In genomic region chr3:100366884-100367840, GRCm38 (mm10) we compare ENCODE assay signal across 19 mouse cellular contexts.
DNase-seq lines count a peak whose midpoint lies in the region; ATAC-seq lines count a peak whose summit lies in the region.
"Had no signal": no experiment of that assay in that cellular context is flagged by ENCODE, and none has a peak within 500 bp of the region (broad histone marks: within the 10 kb centered on the region; RNA-seq: fewer than 3 reads in every experiment).

No protein-coding gene starts in this region.

- no peaks in the 10 kb centered on the region for H3K4me1 ChIP-seq in limb, embryonic 11.5 days (ENCODE audit: control insufficient read depth, insufficient read depth, low read length)
- peaks cover 9% of the 10 kb centered on the region; the same call in 1 of the 2 replicates for H3K4me1 ChIP-seq in limb, embryonic 10.5 days
- peaks cover 5% of the 10 kb centered on the region; the same call in 1 of the 2 replicates for H3K4me1 ChIP-seq in kidney, embryonic 14.5 days (ENCODE audit: control insufficient read depth, insufficient read depth, low read length)
- H3K4me1 ChIP-seq: lung, embryonic 15.5 days; stomach, embryonic 15.5 days had no signal

- no peaks in the 10 kb centered on the region for H3K27me3 ChIP-seq in limb, embryonic 11.5 days (ENCODE audit: control insufficient read depth, insufficient read depth, low read length)
- no peaks in the 10 kb centered on the region for H3K27me3 ChIP-seq in limb, embryonic 10.5 days (ENCODE audit: low read depth, poor library complexity, severe bottlenecking)
- no peaks in the 10 kb centered on the region for H3K27me3 ChIP-seq in kidney, embryonic 14.5 days (ENCODE audit: control insufficient read depth, insufficient read depth, low read length)
- H3K27me3 ChIP-seq: lung, embryonic 15.5 days; stomach, embryonic 15.5 days had no signal

- H3K9ac ChIP-seq in limb, embryonic 11.5 days (ENCODE audit: low read length): no peak overlapping the region
- no peak overlapping the region for H3K9ac ChIP-seq in kidney, embryonic 14.5 days (ENCODE audit: low read depth, low read length)
- H3K9ac ChIP-seq: liver, embryonic 12.5 days; lung, embryonic 15.5 days; stomach, embryonic 15.5 days had no signal

- intact Hi-C loops in heart, postnatal 14 days (cut with DNase I): no loop called here

- 78% methylated on average over 7 of the region's 7 CpGs for WGBS in limb, embryonic 11.5 days
- 79% methylated on average over 7 of the region's 7 CpGs for WGBS in limb, embryonic 10.5 days
- 67% methylated on average over 7 of the region's 7 CpGs for WGBS in kidney, embryonic 14.5 days

- H3K36me3 ChIP-seq in limb, embryonic 11.5 days (ENCODE audit: control insufficient read depth, insufficient read depth, low read length): no peaks in the 10 kb centered on the region
- H3K36me3 ChIP-seq in limb, embryonic 10.5 days: no peaks in the 10 kb centered on the region
- H3K36me3 ChIP-seq in kidney, embryonic 14.5 days (ENCODE audit: control insufficient read depth, insufficient read depth, low read length): no peaks in the 10 kb centered on the region
- H3K36me3 ChIP-seq: liver, embryonic 12.5 days; lung, embryonic 15.5 days; stomach, embryonic 15.5 days had no signal

- no peak for ATAC-seq in limb, embryonic 11.5 days (ENCODE audit: insufficient number of reproducible peaks, low FRiP score, low TSS enrichment, low read depth)
- peak; percentile 92 for ATAC-seq in common myeloid progenitor, adult 5-6 weeks (replicated peaks; ENCODE audit: low read depth, poor library complexity, severe bottlenecking)
- peak; percentile 57; the same call in 1 of the 2 replicates for ATAC-seq in kidney, embryonic 14.5 days (ENCODE audit: low FRiP score, low TSS enrichment)
- peak; percentile 86 for ATAC-seq in megakaryocyte progenitor cell, adult 5-6 weeks (replicated peaks; ENCODE audit: poor library complexity)
- ATAC-seq: forebrain, embryonic 16.5 days; hindbrain, postnatal 0 days; liver, embryonic 12.5 days had no signal

- H3K4me2 ChIP-seq in limb, embryonic 11.5 days (ENCODE audit: low read depth, severe bottlenecking): no peak overlapping the region
- H3K4me2 ChIP-seq in kidney, embryonic 14.5 days (replicated peaks; ENCODE audit: low read depth, low read length): no peak overlapping the region
- H3K4me2 ChIP-seq: liver, embryonic 12.5 days; lung, embryonic 15.5 days; stomach, embryonic 15.5 days had no signal

- no peak overlapping the region for H3K4me3 ChIP-seq in limb, embryonic 11.5 days (ENCODE audit: low read depth, low read length)
- no peak overlapping the region for H3K4me3 ChIP-seq in limb, embryonic 10.5 days
- H3K4me3 ChIP-seq in kidney, embryonic 14.5 days (ENCODE audit: low read length): no peak overlapping the region
- H3K4me3 ChIP-seq: liver, embryonic 12.5 days; lung, embryonic 15.5 days; myocyte; stomach, embryonic 15.5 days had no signal

- peak; percentile 16 for DNase-seq in limb, embryonic 11.5 days (ENCODE audit: low spot score)
- no peak for DNase-seq in limb, embryonic 10.5 days (ENCODE audit: low spot score)
- DNase-seq in cerebellum, adult 9-10 months: no peak
- no peak for DNase-seq in embryo, embryonic 9.5 days (ENCODE audit: extremely low spot score)
- DNase-seq in heart, postnatal 14 days: no peak
- DNase-seq: adrenal gland, postnatal 10 days; cerebellum, adult 8-10 months; embryo, embryonic 11 days; right cerebral cortex, adult 18-20 months; spleen, adult 18-20 months had no signal

- H3K9me3 ChIP-seq in limb, embryonic 11.5 days (ENCODE audit: control insufficient read depth, low read length): no peaks in the 10 kb centered on the region
- no peaks in the 10 kb centered on the region for H3K9me3 ChIP-seq in limb, embryonic 10.5 days (replicated peaks)
- no peaks in the 10 kb centered on the region for H3K9me3 ChIP-seq in kidney, embryonic 14.5 days (ENCODE audit: control insufficient read depth, low read length)
- H3K9me3 ChIP-seq: liver, embryonic 12.5 days; lung, embryonic 15.5 days; stomach, embryonic 15.5 days had no signal

- no peak overlapping the region for H3K27ac ChIP-seq in limb, embryonic 11.5 days (replicated peaks; ENCODE audit: low read depth, low read length)
- H3K27ac ChIP-seq in limb, embryonic 10.5 days: no peak overlapping the region
- H3K27ac ChIP-seq in kidney, embryonic 14.5 days (ENCODE audit: low read depth, low read length): no peak overlapping the region
- H3K27ac ChIP-seq: hindbrain, postnatal 0 days; liver, embryonic 12.5 days; lung, embryonic 15.5 days; stomach, embryonic 15.5 days had no signal
